Mouse (Mus musculus): Measurements from ENCODE around the gene Masp2. TPM values are rescaled to one million over a fixed set of nuclear protein-coding genes. Genes with fewer than 3 reads are reported as not detected.
A peak's percentile ranks its signal among the peaks of the same experiment; 100 is the strongest.

The Masp2 gene
- polyA plus RNA-seq, 1 experiment from 2014 or later, result 0.44 TPM

DNA sequence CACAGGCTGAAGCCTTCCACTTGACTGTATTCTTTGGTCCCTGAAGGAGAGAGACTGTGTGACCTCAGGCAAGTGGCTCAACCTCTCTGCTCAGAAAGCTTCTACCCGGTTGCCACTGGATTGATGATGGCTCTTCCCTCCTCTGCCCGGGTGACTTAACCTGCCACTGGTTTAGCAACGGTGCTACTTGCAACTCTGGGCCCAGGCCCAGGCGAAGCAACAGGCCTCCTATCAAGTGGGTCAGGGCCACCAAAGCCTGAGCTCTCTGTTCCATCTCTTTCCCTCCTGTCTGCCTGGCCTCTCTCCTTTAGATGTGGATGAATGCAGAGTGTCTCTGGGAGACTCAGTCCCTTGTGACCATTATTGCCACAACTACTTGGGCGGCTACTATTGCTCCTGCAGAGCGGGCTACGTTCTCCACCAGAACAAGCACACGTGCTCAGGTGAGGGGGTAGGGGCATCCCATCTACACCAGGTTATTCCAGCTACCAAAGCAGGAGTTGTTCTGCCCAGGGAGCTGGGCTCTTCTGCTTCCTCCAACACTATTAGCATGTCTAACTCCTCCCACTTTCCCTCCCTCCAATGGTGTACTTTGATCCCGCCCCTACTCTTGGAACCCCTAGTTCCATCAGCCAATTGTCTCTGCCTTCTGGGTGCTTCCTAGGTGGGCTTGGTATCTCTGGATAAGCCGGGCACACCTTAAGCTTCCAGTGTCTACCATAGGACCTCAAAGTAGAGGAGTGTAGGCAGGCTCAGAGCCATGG, 1.2 kb downstream of the Masp2 start:
- H3K4me1 ChIP-seq, result no peaks in the 10 kb centered on the region
- 72% methylated on average over 10 of the region's 10 CpGs for WGBS
- no peak overlapping the region for H3K9ac ChIP-seq
- no peak overlapping the region for H3K27ac ChIP-seq
- no peak overlapping the region for H3K4me2 ChIP-seq
- H3K4me3 ChIP-seq (replicated peaks), result no peak overlapping the region
- H3K36me3 ChIP-seq, result peaks cover 14% of the 10 kb centered on the region
- H3K27me3 ChIP-seq, result no peaks in the 10 kb centered on the region
- H3K9me3 ChIP-seq (replicated peaks), result peaks cover 9% of the 10 kb centered on the region; the same call in 1 of the 2 replicates
- ATAC-seq (replicated peaks; ENCODE audit: low FRiP score), result no peak

DNA sequence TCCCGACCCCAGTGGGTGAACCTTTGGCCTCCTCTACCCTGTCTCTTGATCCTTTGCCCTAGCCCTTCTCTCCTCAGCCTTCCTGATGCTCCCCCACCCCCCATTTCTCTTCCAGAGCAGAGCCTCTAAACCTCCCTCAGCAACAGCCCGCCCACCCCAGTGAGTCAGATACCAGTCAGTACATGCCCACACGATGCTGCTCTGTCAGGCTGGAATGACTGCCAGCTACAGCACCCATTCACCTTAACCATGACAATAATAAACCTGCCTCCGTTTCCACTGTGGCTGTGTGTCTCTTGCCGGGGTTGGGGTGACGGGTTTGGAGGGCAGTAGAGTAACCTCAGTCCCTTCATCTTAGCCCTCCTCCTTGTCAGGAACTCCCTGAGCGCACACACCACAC, 1.8 kb downstream of the Masp2 start:
- no peak for ATAC-seq (replicated peaks; ENCODE audit: low FRiP score)
- Histone ChIP-seq H3K27me3 (no peaks in the 10 kb centered on the region), H3K9ac (no peak overlapping the region), H3K9me3 (replicated peaks) (peaks cover 3% of the 10 kb centered on the region; the same call in 1 of the 2 replicates), H3K4me1 (0 out of 2 replicates have a peak, but pooled peaks cover 4% of the 10 kb centered on the region), H3K27ac (no peak overlapping the region), H3K4me3 (replicated peaks) (no peak overlapping the region), H3K36me3 (peaks cover 8% of the 10 kb centered on the region), H3K4me2 (no peak overlapping the region)
- WGBS, result 78% methylated on average over 7 of the region's 7 CpGs

DNA sequence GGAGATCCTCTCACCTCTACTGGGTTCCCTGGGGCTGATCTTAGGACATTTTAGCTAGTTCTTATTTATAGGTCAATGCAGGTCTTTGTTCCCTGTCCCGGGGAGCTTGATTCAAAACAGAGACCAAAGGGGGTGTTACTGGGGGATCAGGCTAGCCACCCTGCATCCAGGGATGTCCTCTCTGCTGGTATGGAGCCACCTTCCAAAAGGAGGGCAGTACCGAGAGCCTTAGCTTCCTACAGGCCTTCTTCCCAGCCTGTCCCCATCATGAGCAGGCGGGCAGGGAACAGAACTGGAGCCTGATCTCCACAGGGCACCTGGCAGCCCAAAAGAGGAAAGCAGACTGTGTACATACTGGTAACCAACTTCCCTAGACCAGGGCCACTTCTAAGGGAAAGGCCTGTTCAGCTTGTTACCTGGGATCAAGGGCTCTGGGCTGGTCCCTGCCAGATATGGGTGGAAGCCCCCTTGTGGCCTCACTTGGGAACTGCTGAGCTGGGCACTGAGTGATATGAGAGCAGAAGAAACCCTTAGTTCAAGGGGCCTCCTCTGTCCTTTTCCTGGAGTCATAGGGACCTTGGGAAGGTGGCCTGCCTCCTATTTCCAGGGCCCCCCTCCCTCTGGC, 2.3 kb downstream of the Masp2 start:
- Histone ChIP-seq H3K4me2 (no peak overlapping the region), H3K9ac (no peak overlapping the region), H3K27me3 (no peaks in the 10 kb centered on the region), H3K4me1 (0 out of 2 replicates have a peak, but pooled peaks cover 5% of the 10 kb centered on the region), H3K36me3 (peaks cover 5% of the 10 kb centered on the region), H3K4me3 (replicated peaks) (no peak overlapping the region), H3K27ac (no peak overlapping the region), H3K9me3 (replicated peaks) (no peaks in the 10 kb centered on the region)
- 94% methylated on average over 3 of the region's 3 CpGs for WGBS
- ATAC-seq (replicated peaks; ENCODE audit: low FRiP score), result no peak

DNA sequence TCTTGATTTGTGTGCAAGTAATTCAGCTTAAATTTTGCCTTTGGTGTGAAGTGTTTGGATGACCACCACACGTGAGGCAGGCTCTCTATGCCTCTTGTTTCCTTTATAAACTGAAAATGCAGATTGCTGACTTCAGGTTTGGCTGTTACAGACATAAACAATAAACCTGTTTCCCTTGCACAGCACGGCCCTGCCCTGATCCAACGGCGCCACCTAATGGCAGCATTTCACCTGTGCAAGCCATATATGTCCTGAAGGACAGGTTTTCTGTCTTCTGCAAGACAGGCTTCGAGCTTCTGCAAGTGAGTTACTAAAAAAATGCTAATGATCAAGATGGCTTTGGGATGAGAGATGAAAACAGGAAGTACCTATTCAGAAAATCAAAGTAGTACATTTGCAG, 5.4 kb downstream of the Masp2 start:
- Histone ChIP-seq H3K4me2 (no peak overlapping the region), H3K36me3 (peaks cover 28% of the 10 kb centered on the region), H3K4me3 (replicated peaks) (no peak overlapping the region), H3K9me3 (replicated peaks) (no peaks in the 10 kb centered on the region), H3K27ac (no peak overlapping the region), H3K27me3 (no peaks in the 10 kb centered on the region), H3K4me1 (0 out of 2 replicates have a peak, but pooled peaks cover 5% of the 10 kb centered on the region), H3K9ac (no peak overlapping the region)
- ATAC-seq (replicated peaks; ENCODE audit: low FRiP score), result no peak
- WGBS, result 30% methylated on average over 5 of the region's 5 CpGs

DNA sequence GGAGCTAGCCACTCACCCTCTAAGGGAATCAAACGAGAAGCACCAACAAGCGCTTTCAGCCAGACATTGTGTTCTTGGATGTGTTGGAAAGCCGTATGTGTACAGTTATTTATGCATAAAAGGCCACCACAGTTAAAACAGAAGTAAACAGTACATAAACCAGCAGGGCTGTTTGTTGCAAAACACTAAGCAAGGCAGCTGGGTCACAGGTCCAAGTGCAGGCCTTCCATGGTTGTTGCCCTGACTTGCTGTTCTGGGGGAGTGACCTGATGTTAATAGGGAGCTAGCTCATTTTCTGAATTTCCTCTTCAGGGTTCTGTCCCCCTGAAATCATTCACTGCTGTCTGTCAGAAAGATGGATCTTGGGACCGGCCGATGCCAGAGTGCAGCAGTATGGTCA, 7.5 kb downstream of the Masp2 start:
- H3K4me3 ChIP-seq (replicated peaks), result no peak overlapping the region
- H3K9me3 ChIP-seq (replicated peaks), result no peaks in the 10 kb centered on the region
- H3K27me3 ChIP-seq, result no peaks in the 10 kb centered on the region
- no peak overlapping the region for H3K9ac ChIP-seq
- H3K27ac ChIP-seq, result peak overlapping the region; percentile 45; the same call in 1 of the 2 replicates
- H3K4me2 ChIP-seq, result no peak overlapping the region
- peaks cover 47% of the 10 kb centered on the region for H3K36me3 ChIP-seq
- no peak for ATAC-seq (replicated peaks; ENCODE audit: low FRiP score)
- H3K4me1 ChIP-seq, result 0 out of 2 replicates have a peak, but pooled peaks cover 5% of the 10 kb centered on the region
- 74% methylated on average over 5 of the region's 5 CpGs for WGBS

DNA sequence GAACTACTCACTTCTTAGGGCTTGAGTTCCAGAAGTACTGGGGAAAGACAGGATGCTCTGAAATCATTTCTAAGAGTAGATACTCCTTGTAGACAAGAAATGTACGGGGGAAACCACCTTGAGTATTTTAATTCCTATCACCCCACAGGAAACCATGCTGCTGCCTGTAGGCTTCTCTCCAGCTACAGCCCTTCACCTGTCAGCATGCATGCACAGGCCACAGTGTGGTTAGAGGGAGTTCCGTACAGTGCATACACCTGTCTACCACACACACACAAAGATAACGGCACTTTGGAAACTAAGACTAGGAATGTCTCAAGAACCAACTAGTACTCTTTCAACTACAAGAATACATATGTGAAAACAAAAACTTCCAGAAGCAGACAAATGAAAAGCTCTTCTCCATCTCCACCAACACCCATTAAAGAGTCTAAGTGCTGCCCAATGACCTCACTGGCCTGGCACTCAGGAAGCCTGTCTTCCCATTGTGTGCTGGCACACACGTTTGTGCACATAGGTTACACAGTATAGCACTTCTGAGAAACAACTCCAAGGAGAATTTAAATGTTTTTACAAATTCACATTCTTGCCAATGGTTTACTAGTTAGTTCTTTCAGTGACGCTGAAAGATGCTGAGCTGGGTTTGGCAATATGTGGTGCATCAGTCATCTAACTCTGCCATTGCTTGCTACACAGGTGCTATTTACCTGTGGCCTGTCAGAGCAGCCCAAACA, 8.4 kb downstream of the Masp2 start:
- H3K4me3 ChIP-seq (replicated peaks), result no peak overlapping the region
- ATAC-seq (replicated peaks; ENCODE audit: low FRiP score), result no peak
- H3K27ac ChIP-seq, result peak overlapping the region; percentile 38; the same call in 1 of the 2 replicates
- H3K27me3 ChIP-seq, result no peaks in the 10 kb centered on the region
- no peak overlapping the region for H3K9ac ChIP-seq
- H3K4me2 ChIP-seq, result no peak overlapping the region
- no peaks in the 10 kb centered on the region for H3K9me3 ChIP-seq (replicated peaks)
- 0 out of 2 replicates have a peak, but pooled peaks cover 5% of the 10 kb centered on the region for H3K4me1 ChIP-seq
- WGBS, result 75% methylated on average over 5 of the region's 5 CpGs
- peaks cover 57% of the 10 kb centered on the region for H3K36me3 ChIP-seq

DNA sequence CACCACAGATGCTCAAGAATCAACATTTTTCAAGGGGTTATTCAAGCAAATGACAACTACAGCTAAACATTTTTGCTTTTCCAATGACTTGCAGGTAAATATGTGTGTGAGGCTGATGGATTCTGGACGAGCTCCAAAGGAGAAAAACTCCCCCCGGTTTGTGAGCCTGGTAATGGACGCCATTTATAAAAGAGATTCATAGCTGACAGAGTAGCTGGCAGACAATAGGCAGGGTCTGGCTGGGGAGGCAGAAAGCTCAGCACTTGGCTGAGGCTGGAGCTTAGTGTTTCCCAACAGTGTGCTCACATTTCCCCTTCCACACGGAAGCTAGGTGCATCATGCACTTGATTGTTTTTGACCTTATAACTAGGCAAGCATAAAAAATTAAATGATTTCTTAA, 10.2 kb downstream of the Masp2 start:
- no peaks in the 10 kb centered on the region for H3K9me3 ChIP-seq (replicated peaks)
- no peak overlapping the region for H3K4me3 ChIP-seq (replicated peaks)
- H3K4me1 ChIP-seq, result 0 out of 2 replicates have a peak, but pooled peaks cover 5% of the 10 kb centered on the region
- H3K27me3 ChIP-seq, result no peaks in the 10 kb centered on the region
- no peak overlapping the region for H3K27ac ChIP-seq
- H3K4me2 ChIP-seq, result no peak overlapping the region
- 50% methylated on average over 4 of the region's 4 CpGs for WGBS
- no peak overlapping the region for H3K9ac ChIP-seq
- no peak for ATAC-seq (replicated peaks; ENCODE audit: low FRiP score)
- peaks cover 70% of the 10 kb centered on the region for H3K36me3 ChIP-seq

DNA sequence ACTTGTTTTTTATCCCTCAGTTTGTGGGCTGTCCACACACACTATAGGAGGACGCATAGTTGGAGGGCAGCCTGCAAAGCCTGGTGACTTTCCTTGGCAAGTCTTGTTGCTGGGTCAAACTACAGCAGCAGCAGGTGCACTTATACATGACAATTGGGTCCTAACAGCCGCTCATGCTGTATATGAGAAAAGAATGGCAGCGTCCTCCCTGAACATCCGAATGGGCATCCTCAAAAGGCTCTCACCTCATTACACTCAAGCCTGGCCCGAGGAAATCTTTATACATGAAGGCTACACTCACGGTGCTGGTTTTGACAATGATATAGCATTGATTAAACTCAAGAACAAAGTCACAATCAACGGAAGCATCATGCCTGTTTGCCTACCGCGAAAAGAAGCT, 11.4 kb downstream of the Masp2 start:
- Histone ChIP-seq H3K27me3 (no peaks in the 10 kb centered on the region), H3K36me3 (peaks cover 78% of the 10 kb centered on the region), H3K9ac (no peak overlapping the region), H3K4me1 (0 out of 2 replicates have a peak, but pooled peaks cover 9% of the 10 kb centered on the region), H3K4me2 (no peak overlapping the region), H3K27ac (no peak overlapping the region), H3K4me3 (replicated peaks) (no peak overlapping the region), H3K9me3 (replicated peaks) (no peaks in the 10 kb centered on the region)
- ATAC-seq (replicated peaks; ENCODE audit: low FRiP score), result no peak
- WGBS, result 82% methylated on average over 9 of the region's 9 CpGs

DNA sequence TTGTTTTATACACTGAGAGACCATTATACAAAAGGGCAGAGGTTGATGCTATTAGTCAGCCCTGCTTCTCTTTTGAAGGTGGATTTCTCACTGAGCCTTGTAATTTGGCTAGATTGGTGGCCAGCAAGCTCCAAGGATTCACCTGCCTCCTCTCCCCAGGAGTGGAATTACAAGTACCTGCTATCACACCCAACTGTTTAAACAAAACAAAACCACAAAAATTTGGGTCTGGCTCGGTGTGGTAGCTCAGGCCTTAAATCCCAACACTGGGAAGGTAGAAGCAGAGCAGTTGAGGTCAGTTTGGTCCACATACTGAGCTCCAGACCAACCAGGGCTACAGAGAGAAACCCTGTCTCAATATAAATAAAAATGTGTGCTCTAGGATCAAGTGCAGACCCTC, 17.5 kb downstream of the Masp2 start:
- 71% methylated on average over 1 of the region's 1 CpGs for WGBS
- Histone ChIP-seq H3K4me2 (no peak overlapping the region), H3K36me3 (peaks cover 95% of the 10 kb centered on the region), H3K9me3 (replicated peaks) (no peaks in the 10 kb centered on the region), H3K9ac (no peak overlapping the region), H3K4me1 (peaks cover 29% of the 10 kb centered on the region), H3K27ac (no peak overlapping the region), H3K4me3 (replicated peaks) (no peak overlapping the region), H3K27me3 (no peaks in the 10 kb centered on the region)
- ATAC-seq (replicated peaks; ENCODE audit: low FRiP score), result no peak

DNA sequence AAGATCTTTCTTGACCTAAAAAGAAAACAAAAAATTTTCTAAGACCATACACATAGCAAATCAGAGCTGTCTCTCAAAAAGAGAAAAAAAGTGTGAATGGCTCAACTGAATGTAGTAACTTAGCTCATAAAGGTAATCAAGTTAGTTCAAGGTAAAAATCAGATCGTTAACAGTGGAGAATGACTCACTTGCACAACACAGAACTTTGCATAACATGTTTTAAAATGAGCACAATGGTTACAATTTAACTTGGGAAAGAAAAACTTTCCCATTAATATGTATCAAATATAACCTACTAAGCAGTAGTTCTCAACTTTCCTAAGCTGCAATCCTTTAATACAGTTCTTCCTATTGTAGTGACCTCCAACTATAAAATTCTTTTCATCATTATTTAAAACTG, 18.4 kb downstream of the Masp2 start:
- WGBS, result 74% methylated on average over 1 of the region's 1 CpGs
- ATAC-seq (replicated peaks; ENCODE audit: low FRiP score), result no peak
- Histone ChIP-seq H3K4me1 (peaks cover 33% of the 10 kb centered on the region), H3K9ac (no peak overlapping the region), H3K4me2 (no peak overlapping the region), H3K9me3 (replicated peaks) (no peaks in the 10 kb centered on the region), H3K4me3 (replicated peaks) (no peak overlapping the region), H3K36me3 (peaks cover 89% of the 10 kb centered on the region), H3K27ac (no peak overlapping the region), H3K27me3 (no peaks in the 10 kb centered on the region)

DNA sequence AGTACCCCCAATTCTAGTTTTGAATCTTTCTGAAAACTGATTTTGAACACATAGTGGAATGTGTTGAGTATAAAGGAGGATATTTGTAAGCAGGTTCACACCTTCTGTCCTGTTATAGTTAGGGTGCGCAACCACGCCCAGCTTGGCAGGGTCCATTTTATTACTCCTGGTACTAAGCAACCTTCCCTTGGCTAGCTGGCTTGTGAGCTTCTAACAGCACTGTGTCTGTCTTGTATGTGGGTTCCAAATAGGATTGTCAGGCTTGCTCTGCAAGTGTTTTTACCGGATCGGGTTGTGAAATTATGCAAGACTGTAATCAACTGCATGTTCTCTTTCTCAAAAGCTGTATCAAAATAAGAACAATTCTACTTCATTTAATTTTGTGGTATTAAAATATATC, 20.1 kb downstream of the Masp2 start:
- 93% methylated on average over 4 of the region's 4 CpGs for WGBS
- H3K36me3 ChIP-seq, result peaks cover 72% of the 10 kb centered on the region

DNA sequence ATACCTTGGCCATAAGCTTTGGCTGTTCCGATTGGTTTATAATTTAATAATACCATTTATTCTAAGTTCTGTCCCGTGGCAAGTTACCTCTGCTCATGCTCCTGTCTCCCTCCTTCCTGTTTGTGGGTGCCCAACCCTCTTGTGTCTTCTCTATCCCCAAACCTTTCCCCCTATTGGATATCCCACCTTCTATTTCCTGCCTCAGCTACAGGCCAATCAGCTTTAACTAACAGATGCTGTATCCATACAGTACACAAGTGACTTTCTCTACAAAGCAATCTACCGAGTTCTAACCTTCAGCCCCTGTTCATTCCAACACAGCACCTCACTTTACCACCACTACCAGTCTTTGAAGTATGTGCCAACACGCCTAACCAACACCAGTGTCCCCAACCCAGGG, 21.3 kb downstream of the Masp2 start:
- H3K4me1 ChIP-seq, result peaks cover 34% of the 10 kb centered on the region
- WGBS, result 86% methylated on average over 4 of the region's 4 CpGs
- no peak for ATAC-seq (replicated peaks; ENCODE audit: low FRiP score)
- H3K4me3 ChIP-seq (replicated peaks), result 0 out of 2 replicates have a peak overlapping the region, but pooled peaks have one; percentile 2
- no peaks in the 10 kb centered on the region for H3K27me3 ChIP-seq
- H3K36me3 ChIP-seq, result peaks cover 64% of the 10 kb centered on the region
- no peak overlapping the region for H3K27ac ChIP-seq
- H3K9ac ChIP-seq, result no peak overlapping the region
- H3K9me3 ChIP-seq (replicated peaks), result no peaks in the 10 kb centered on the region
- H3K4me2 ChIP-seq, result no peak overlapping the region; the same call in 1 of the 2 replicates

More for the DNA sequence above, 20.1 kb downstream of the Masp2 start:
- Histone ChIP-seq H3K4me1 (peaks cover 38% of the 10 kb centered on the region), H3K27ac (no peak overlapping the region), H3K27me3 (no peaks in the 10 kb centered on the region), H3K4me3 (replicated peaks) (no peak overlapping the region), H3K9ac (no peak overlapping the region), H3K4me2 (no peak overlapping the region), H3K9me3 (replicated peaks) (no peaks in the 10 kb centered on the region)
- ATAC-seq (replicated peaks; ENCODE audit: low FRiP score), result no peak

Data from kidney, embryonic 15.5 days (tissue).